Comparison of ENCODE assay signal across 10 mouse cellular contexts in genomic region chr12:102420168-102420890, GRCm38 (mm10). TPM values are rescaled to one million over a fixed set of nuclear protein-coding genes. Genes with fewer than 3 reads are reported as not detected.
A peak's percentile ranks its signal among the peaks of the same experiment; 100 is the strongest.
DNase-seq lines count a peak whose midpoint lies in the region; ATAC-seq and TF ChIP-seq lines count a peak whose summit lies in the region.
"Had no signal": no experiment of that assay in that cellular context is flagged by ENCODE, and none has a peak within 500 bp of the region (broad histone marks: within the 10 kb centered on the region; RNA-seq: fewer than 3 reads in every experiment).

No protein-coding gene starts in this region.

- no peaks in the 10 kb centered on the region; the same call in 1 of the 2 replicates for H3K4me1 ChIP-seq in kidney, embryonic 14.5 days (ENCODE audit: control insufficient read depth, insufficient read depth, low read length)
- H3K4me1 ChIP-seq in cortical plate, adult 2 months (ENCODE audit: control insufficient read depth, insufficient read depth, low read length): peaks cover 12% of the 10 kb centered on the region

- H3K9ac ChIP-seq in kidney, embryonic 14.5 days (ENCODE audit: low read depth, low read length): no peak overlapping the region
- H3K9ac ChIP-seq: forebrain, embryonic 12.5 days had no signal

- no peak for ATAC-seq in kidney, embryonic 14.5 days (ENCODE audit: low FRiP score, low TSS enrichment)
- peak; percentile 75 for ATAC-seq in megakaryocyte progenitor cell, adult 5-6 weeks (replicated peaks; ENCODE audit: poor library complexity)

- intact Hi-C loops in left cerebral cortex, postnatal 25 days (cut with DNase I): no loop called here

- H3K36me3 ChIP-seq in kidney, embryonic 14.5 days (ENCODE audit: control insufficient read depth, insufficient read depth, low read length): no peaks in the 10 kb centered on the region

- H3K27me3 ChIP-seq in kidney, embryonic 14.5 days (ENCODE audit: control insufficient read depth, insufficient read depth, low read length): no peaks in the 10 kb centered on the region
- H3K27me3 ChIP-seq: forebrain, embryonic 12.5 days had no signal

- H3K4me2 ChIP-seq in kidney, embryonic 14.5 days (replicated peaks; ENCODE audit: low read depth, low read length): no peak overlapping the region
- H3K4me2 ChIP-seq: forebrain, embryonic 12.5 days had no signal

- WGBS in kidney, embryonic 14.5 days: 84% methylated on average over 10 of the region's 10 CpGs

- H3K27ac ChIP-seq in kidney, embryonic 14.5 days (ENCODE audit: low read depth, low read length): no peak overlapping the region
- peak overlapping the region; percentile 78 for H3K27ac ChIP-seq in cortical plate, adult 2 months (ENCODE audit: insufficient read depth, low read length)

- no peaks in the 10 kb centered on the region for H3K9me3 ChIP-seq in kidney, embryonic 14.5 days (ENCODE audit: control insufficient read depth, low read length)
- H3K9me3 ChIP-seq: forebrain, embryonic 12.5 days had no signal

- H3K4me3 ChIP-seq in kidney, embryonic 14.5 days (ENCODE audit: low read length): no peak overlapping the region
- no peak overlapping the region for H3K4me3 ChIP-seq in cortical plate, adult 2 months (ENCODE audit: insufficient read depth, low read length)
- H3K4me3 ChIP-seq: forebrain, embryonic 12.5 days had no signal

- TF ChIP-seq CTCF in cortical plate, adult 2 months (IDR thresholded peaks at IDR 0.05; ENCODE audit: extremely low read depth, insufficient read depth, low read length): no peak

- peak; percentile 71 for DNase-seq in kidney, adult 11 months
- DNase-seq in kidney, adult 8-10 months: peak; percentile 56 to 82
- DNase-seq in left cerebral cortex, postnatal 25 days (ENCODE audit: low spot score in 2 of 2): no peak
- DNase-seq in lung, postnatal 10 days: no peak
- DNase-seq: cerebellum, adult 8-10 months; lung, adult 2 months had no signal

- TF ChIP-seq POLR2A in cortical plate, adult 2 months (IDR thresholded peaks at IDR 0.05; ENCODE audit: extremely low read depth, insufficient read depth, low read length): no peak

RNA-seq across cellular contexts. Expression of gene Lgmn, which starts 19.3 kb away (rescaled TPM):
- 79.0 and 95.4 TPM in 2 replicates for polyA plus RNA-seq in kidney, embryonic 14.5 days (2014; fragmentation: Nextera tagmentation; extraction: Ambion mirVana)
- 121 and 132 TPM in 2 replicates for polyA plus RNA-seq in cortical plate, adult 2 months (2012; rRNA removed)
- total RNA-seq in megakaryocyte progenitor cell, adult 5-6 weeks (2015): 2.1 and 2.9 TPM in 2 replicates
- total RNA-seq in megakaryocyte progenitor cell, adult 5-6 weeks (2017): 0.71 and 2.2 TPM in 2 replicates
- 100 to 1,000 TPM; 106 to 109 TPM for total RNA-seq in left cerebral cortex, postnatal 25 days (2021)

RNA-seq across cellular contexts. Expression of gene Golga5, which starts 48.6 kb away (rescaled TPM):
- 23.3 and 39.3 TPM in 2 replicates for polyA plus RNA-seq in kidney, embryonic 14.5 days (2014; fragmentation: Nextera tagmentation; extraction: Ambion mirVana)
- 23.4 and 25.1 TPM in 2 replicates for polyA plus RNA-seq in cortical plate, adult 2 months (2012; rRNA removed)
- 22.1 and 28.8 TPM in 2 replicates for total RNA-seq in megakaryocyte progenitor cell, adult 5-6 weeks (2015)
- 69.0 and 74.0 TPM in 2 replicates for total RNA-seq in megakaryocyte progenitor cell, adult 5-6 weeks (2017)
- 10 to 100 TPM; 26.1 to 28.2 TPM for total RNA-seq in left cerebral cortex, postnatal 25 days (2021)

Comparison
In these comparisons a context has a peak if more than half of its experiments do, and no peak if none do; other contexts are left out.
1. DNase-seq: peak in kidney, adult 11 months (single experiment) and kidney, adult 8-10 months (2 of 2); none in left cerebral cortex, postnatal 25 days (0 of 2) and lung, postnatal 10 days (single experiment).
2. RNA of gene Lgmn, which starts 19.3 kb away (total RNA-seq): 106 to 109 TPM in left cerebral cortex, postnatal 25 days; 0.71 to 2.9 TPM in megakaryocyte progenitor cell, adult 5-6 weeks; every median in the first group is over 10 times any median in the second.